Mouse (Mus musculus): ENCODE measurements at regions not wholly inside any gene's neighbourhood (a gene's known extent, or its start where the extent isn't known, plus 50 kb on each side); places are given as distances from the start of the nearest gene placed in this dataset.

GRCm38 (mm10) chr1:157007891-157008730 lies 68.7 kb upstream of the Ralgps2 start:
- TF ChIP-seq POLR2A (IDR thresholded peaks at IDR 0.05; ENCODE audit: borderline replicate concordance, extremely low read depth, insufficient read depth, insufficient read length, poor library complexity, severe bottlenecking), result no peak
- no peak for TF ChIP-seq CTCF (IDR thresholded peaks at IDR 0.05; ENCODE audit: borderline replicate concordance, extremely low read depth, insufficient read depth, insufficient read length)

All from brain, embryonic 14.5 days (tissue).